Mouse (Mus musculus) stomach, adult 2 months (tissue): ENCODE measurements around the gene Tom1. TPM values are rescaled to one million over a fixed set of nuclear protein-coding genes. Genes with fewer than 3 reads are reported as not detected.

Source experiments
- polyA plus RNA-seq: library from polyadenylated mRNA; depleted of rRNA; stranded (reverse); fragments of >200 nt; gene quantifications from 2 replicates; pipeline ENCODE4 v1.2.3, GENCODE M21; 2012; rRNA removed

The Tom1 gene
- 19.4 and 19.5 TPM in 2 replicates for polyA plus RNA-seq

DNA sequence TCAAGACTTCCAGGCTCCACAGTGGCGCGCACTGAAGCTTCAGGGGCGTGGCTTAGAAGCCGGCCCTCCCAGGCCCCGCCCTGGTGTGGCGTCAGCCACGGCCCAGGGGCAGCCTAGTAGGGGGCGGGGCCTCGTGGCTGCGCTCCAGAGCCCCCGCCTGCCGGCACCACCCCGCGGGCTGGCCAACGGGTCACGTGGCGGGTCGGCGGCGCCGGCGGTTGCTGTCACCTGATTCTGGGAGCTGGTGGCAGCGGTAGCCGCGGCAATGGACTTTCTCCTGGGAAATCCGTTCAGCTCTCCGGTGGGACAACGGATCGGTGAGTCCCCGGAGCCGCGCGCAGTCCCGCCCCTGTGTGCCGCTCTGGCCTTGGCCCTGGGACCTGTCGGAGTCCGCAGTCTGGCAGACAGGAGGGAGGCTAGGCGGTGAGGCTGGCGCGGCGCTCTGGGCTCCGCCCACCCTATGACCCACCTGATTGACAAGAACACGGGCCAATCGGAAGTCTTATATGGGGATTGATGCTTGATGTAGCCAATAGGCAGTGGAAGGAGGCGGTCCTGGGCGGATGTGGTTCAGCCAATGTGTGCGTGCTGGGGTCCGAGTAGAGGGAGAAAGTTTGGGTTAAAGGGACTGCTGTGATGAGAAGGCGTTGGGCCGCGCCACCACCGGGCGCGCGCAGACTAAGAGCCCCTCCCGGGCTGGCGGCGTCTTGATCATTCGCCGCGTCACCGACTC is at the start of gene Tom1:
TSS of gene Tom1 (plus strand) at position 195 of the 733 bp plus-strand sequence.

DNA sequence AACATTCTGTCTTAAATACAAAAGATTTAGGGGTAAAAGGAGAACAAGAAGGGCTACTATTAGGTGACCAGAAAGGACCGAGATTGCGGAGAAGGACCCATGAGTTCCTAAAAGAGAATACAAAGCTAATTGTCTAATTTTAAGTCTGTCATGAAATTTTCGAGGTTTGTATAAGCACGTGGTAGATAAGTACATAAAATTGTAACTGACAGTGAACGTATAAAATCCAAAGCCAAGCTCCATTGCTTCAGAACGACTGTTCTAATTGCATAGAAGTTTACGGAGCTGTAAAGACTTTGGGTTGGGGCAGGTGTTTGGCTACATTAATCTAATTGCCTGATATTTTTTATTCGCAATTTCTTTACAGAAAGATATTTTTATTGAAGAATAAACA is 40.4 kb upstream of the Tom1 start, which contains the start of gene Hmgxb4:
TSS of gene Hmgxb4 (plus strand) at position 276 of the 394 bp plus-strand sequence.

DNA sequence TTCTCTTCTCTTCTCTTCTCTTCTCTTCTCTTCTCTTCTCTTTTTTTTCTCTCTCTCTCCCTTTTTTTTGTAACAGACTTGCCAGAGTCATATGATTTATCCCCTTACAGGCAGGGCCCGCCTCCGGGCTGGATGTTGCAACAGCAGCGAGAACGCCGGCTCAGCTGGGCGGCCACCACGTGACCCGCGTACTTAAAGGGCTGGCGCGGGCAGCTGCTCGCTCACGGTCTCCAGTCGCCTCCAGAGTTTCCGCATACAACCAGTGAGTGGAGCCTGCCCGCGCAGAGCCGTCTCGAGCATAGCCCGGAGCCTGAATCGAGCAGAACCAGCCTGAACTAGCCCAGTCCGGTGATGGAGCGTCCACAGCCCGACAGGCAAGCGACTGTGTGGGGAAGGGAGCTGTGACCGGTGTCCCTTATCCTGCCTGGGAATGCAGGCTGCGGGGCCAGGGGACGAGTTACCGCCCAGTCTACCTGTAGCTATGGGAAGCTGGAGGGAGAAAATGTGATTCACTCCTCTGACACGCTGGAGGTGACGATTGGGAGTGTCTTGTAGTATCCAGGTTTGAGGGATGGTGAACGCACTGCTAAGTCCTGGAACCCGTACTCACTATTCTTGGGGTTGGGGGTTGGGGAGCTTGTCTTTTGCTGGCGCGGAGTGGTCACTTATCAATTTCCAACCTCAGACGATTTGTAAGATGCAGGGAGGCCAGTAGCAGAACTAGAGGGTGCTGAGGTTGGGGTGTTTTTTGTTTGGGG is 60.1 kb downstream of the Tom1 start, which contains the start of gene Hmox1:
TSS of gene Hmox1 (plus strand) at position 223 of the 758 bp plus-strand sequence.

DNA sequence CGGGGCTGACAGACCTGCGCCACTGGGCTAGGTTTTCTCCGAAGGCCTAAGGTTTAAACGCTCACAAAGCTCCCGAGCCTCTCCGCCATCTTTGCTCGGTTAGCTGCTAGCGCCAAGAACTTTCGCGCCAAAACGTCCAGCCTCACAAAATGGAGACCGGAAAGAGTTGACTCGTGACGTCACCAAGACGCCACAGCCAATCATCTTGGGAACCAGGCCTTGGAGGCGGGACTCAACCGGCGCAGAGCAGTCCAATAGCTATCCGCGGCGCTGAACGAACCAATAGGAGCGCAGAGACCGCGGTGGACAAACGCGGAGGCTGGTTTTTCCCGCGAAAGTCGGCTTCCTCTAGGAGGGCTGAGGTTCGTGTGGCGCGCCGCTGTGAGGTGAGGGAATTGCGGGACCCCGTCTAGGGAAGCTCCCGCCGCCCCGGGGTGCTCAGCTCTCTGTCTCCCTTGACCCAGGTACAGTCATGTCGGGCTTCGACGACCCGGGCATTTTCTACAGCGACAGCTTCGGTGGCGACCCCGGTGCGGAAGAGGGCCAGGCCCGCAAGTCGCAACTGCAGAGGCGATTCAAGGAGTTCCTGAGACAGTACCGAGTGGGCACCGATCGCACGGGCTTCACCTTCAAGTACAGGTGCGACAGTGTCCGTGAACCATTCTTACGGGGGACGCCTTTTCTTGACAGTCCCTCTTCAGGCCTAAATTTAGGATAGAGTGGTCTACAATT is 75.9 kb downstream of the Tom1 start, which contains the start of gene Mcm5:
TSS of gene Mcm5 (plus strand) at position 334 of the 732 bp plus-strand sequence.

Other genes starting within 250 kb of the Tom1 start
- gene Isx, start 160.5 kb upstream of the Tom1 start, polyA plus RNA-seq = 0.17 and 0.31 TPM in 2 replicates
- gene Hmgxb4, start 40.3 kb upstream of the Tom1 start, polyA plus RNA-seq = 2.5 and 4.9 TPM in 2 replicates
- 18.3 and 30.8 TPM in 2 replicates for gene Hmox1, start 59.9 kb downstream of the Tom1 start, polyA plus RNA-seq
- 6.8 and 7.0 TPM in 2 replicates for gene Mcm5, start 75.9 kb downstream of the Tom1 start, polyA plus RNA-seq
- gene Rasd2, start 180.2 kb downstream of the Tom1 start, polyA plus RNA-seq = 1.5 and 2.6 TPM in 2 replicates